Mouse (Mus musculus): ENCODE data around the gene Zfp341.

GRCm38 (mm10) chr2:154655878-154656414, 42.8 kb downstream of the Zfp341 start:
- no peak for TF ChIP-seq CTCF (IDR thresholded peaks at IDR 0.05; ENCODE audit: extremely low read depth, insufficient read length, insufficient replicate concordance, low read depth, low read length)
- no peak for TF ChIP-seq POLR2A (IDR thresholded peaks at IDR 0.05; ENCODE audit: low read depth, low read length)
